In the genomic region with DNA sequence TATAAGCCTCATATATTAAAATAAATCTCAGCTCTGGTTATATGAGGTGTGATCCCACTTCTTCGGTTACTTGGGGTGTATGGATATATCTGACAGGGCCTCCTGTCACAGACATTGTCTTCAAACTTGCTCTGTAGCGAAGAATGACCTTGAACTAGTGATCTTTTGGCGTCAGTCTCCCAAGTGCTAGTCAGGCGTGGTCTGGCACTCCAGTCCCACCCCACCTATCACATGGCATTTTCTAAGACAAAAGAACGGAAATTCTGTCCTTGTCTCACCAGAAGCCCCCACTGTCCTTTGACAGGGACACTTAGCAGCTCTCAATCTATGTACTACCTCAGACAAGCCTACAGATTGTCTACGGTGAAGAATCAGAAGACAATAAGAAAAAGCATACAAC, we compare ENCODE assay signal across 26 mouse cellular contexts. TPM values are rescaled to one million over a fixed set of nuclear protein-coding genes. Genes with fewer than 3 reads are reported as not detected.
A peak's percentile ranks its signal among the peaks of the same experiment; 100 is the strongest.
DNase-seq lines count a peak whose midpoint lies in the region; ATAC-seq and TF ChIP-seq lines count a peak whose summit lies in the region.
"Had no signal": no experiment of that assay in that cellular context is flagged by ENCODE, and none has a peak within 500 bp of the region (broad histone marks: within the 10 kb centered on the region; RNA-seq: fewer than 3 reads in every experiment).

No protein-coding gene starts in this region.

- H3K9me3 ChIP-seq in ES-Bruce4 (replicated peaks; ENCODE audit: control insufficient read depth, insufficient read depth, low read length, poor library complexity, severe bottlenecking): no peaks in the 10 kb centered on the region
- no peaks in the 10 kb centered on the region for H3K9me3 ChIP-seq in midbrain, embryonic 11.5 days (ENCODE audit: control insufficient read depth, low read length)
- H3K9me3 ChIP-seq: G1E had no signal

- TF ChIP-seq POLR2A in ES-Bruce4 (IDR thresholded peaks at IDR 0.05; ENCODE audit: insufficient read depth, low read length): no peak

- H3K27ac ChIP-seq in ES-Bruce4 (ENCODE audit: insufficient read depth, low read length): no peak overlapping the region
- H3K27ac ChIP-seq in midbrain, embryonic 11.5 days (ENCODE audit: low read depth, low read length): no peak overlapping the region

- TF ChIP-seq EP300 in ES-Bruce4 (IDR thresholded peaks at IDR 0.05; ENCODE audit: insufficient read depth, low read depth, low read length): peak; percentile 92

- H3K27me3 ChIP-seq in ES-Bruce4 (ENCODE audit: control insufficient read depth, insufficient read depth, low read length, poor library complexity, severe bottlenecking): no peaks in the 10 kb centered on the region
- H3K27me3 ChIP-seq in midbrain, embryonic 11.5 days (ENCODE audit: control insufficient read depth, insufficient read depth, low read length): no peaks in the 10 kb centered on the region
- H3K27me3 ChIP-seq: CH12.LX had no signal

- H3K4me2 ChIP-seq in midbrain, embryonic 11.5 days: no peak overlapping the region

- H3K36me3 ChIP-seq in ES-Bruce4 (ENCODE audit: control insufficient read depth, insufficient read depth, low read length, poor library complexity, severe bottlenecking): no peaks in the 10 kb centered on the region
- no peaks in the 10 kb centered on the region for H3K36me3 ChIP-seq in midbrain, embryonic 11.5 days (ENCODE audit: control insufficient read depth, insufficient read depth, low read length)
- H3K36me3 ChIP-seq: G1E had no signal

- DNase-seq in ES-CJ7 (ENCODE audit: low read depth, low spot score): peak; percentile 25
- peak; percentile 11 for DNase-seq in R1 (ENCODE audit: low read depth, low spot score)
- DNase-seq in ZHBTc4 (ENCODE audit: low read depth, low spot score): peak; percentile 34
- no peak for DNase-seq in ovary, postnatal 14 days (ENCODE audit: low spot score)
- DNase-seq in midbrain, embryonic 11.5 days (ENCODE audit: low spot score, missing footprints): no peak
- DNase-seq in frontal cortex, postnatal 10 days (ENCODE audit: low spot score in 2 of 2): no peak
- DNase-seq: adrenal gland, adult 2 months; adrenal gland, adult 8-10 months; adrenal gland, postnatal 10 days; adrenal gland, postnatal 14 days; adrenal gland, postnatal 25 days; B cell, adult 2 months; cerebellum, adult 11 months; cerebellum, adult 11-12 months; cerebellum, adult 18-20 months; cerebellum, adult 2 months; cerebellum, adult 8-10 months; cerebellum, adult 9-10 months; cerebellum, adult 9-11 months had no signal

- no peak overlapping the region for H3K9ac ChIP-seq in ES-Bruce4 (ENCODE audit: low read depth, poor library complexity, severe bottlenecking)
- H3K9ac ChIP-seq in midbrain, embryonic 11.5 days (ENCODE audit: low read length): no peak overlapping the region

- H3K4me3 ChIP-seq in ES-Bruce4 (ENCODE audit: low read depth, low read length): no peak overlapping the region
- H3K4me3 ChIP-seq in midbrain, embryonic 11.5 days (ENCODE audit: low read depth, low read length): no peak overlapping the region

- H3K4me1 ChIP-seq in ES-Bruce4 (ENCODE audit: control insufficient read depth, insufficient read depth, low read length): peaks cover 2% of the 10 kb centered on the region
- H3K4me1 ChIP-seq in midbrain, embryonic 11.5 days (ENCODE audit: control insufficient read depth, insufficient read depth, low read length): no peaks in the 10 kb centered on the region

- no peak for TF ChIP-seq CTCF in ES-Bruce4 (IDR thresholded peaks at IDR 0.05; ENCODE audit: low read depth, low read length)

- no peak for ATAC-seq in midbrain, embryonic 11.5 days (ENCODE audit: low FRiP score)
- ATAC-seq in cerebellum, adult (ENCODE audit: insufficient number of reproducible peaks, low FRiP score, low TSS enrichment): no peak
- ATAC-seq: activated CD4-positive, CD25-positive, alpha-beta regulatory T cell, adult 4 months; CD4-positive, CD25-positive, alpha-beta regulatory T cell, adult 4 months; Patski had no signal

- 90% methylated on average over 6 of the region's 6 CpGs for WGBS in midbrain, embryonic 11.5 days

RNA-seq across cellular contexts. Expression of a gene that starts 43.3 kb away (rescaled TPM):
- 18.9 and 19.5 TPM in 2 replicates for polyA plus RNA-seq in ES-Bruce4 (2011; ENCODE audit: insufficient read depth, insufficient read length, low read depth, missing spikeins)
- polyA plus RNA-seq in midbrain, embryonic 11.5 days (2014; fragmentation: Nextera tagmentation; extraction: Ambion mirVana): 28.5 and 31.5 TPM in 2 replicates

Comparison
In these comparisons a context has a peak if more than half of its experiments do, and no peak if none do; other contexts are left out.
1. DNase-seq: peak in ES-CJ7 (single experiment), R1 (single experiment) and ZHBTc4 (single experiment); none in ovary, postnatal 14 days (single experiment), midbrain, embryonic 11.5 days (single experiment) and frontal cortex, postnatal 10 days (0 of 2).